Mouse (Mus musculus): ENCODE measurements around the gene Plekhg5. TPM values are rescaled to one million over a fixed set of nuclear protein-coding genes. Genes with fewer than 3 reads are reported as not detected.

Gene Plekhg5
- polyA plus RNA-seq, 1 experiment, result 11.8 TPM

- no peaks in the 10 kb centered on the region for H3K27me3 ChIP-seq (ENCODE audit: control insufficient read depth, insufficient read depth, low read length)
- no peak overlapping the region for H3K4me3 ChIP-seq (replicated peaks; ENCODE audit: insufficient read depth, low read depth, low read length)
- H3K27ac ChIP-seq (ENCODE audit: insufficient read depth, low read length), result no peak overlapping the region
- WGBS, result 80% methylated on average over 6 of the region's 6 CpGs
- no peak for TF ChIP-seq POLR2A (IDR thresholded peaks at IDR 0.05; ENCODE audit: borderline replicate concordance, insufficient read depth, low read length)
- TF ChIP-seq CTCF (IDR thresholded peaks at IDR 0.05; ENCODE audit: borderline replicate concordance, insufficient read depth, low read depth, low read length), result no peak
- peaks cover 3% of the 10 kb centered on the region; the same call in 1 of the 2 replicates for H3K4me1 ChIP-seq (ENCODE audit: control insufficient read depth, insufficient read depth, low read length)
- no peak for DNase-seq
Measured at GRCm38 (mm10) chr4:152044609-152045008, 27.7 kb upstream of the Plekhg5 start.

GRCm38 (mm10) chr4:152062390-152063110 lies 9.7 kb upstream of the Plekhg5 start:
- DNase-seq, result no peak
- Histone ChIP-seq H3K4me3 (replicated peaks; ENCODE audit: insufficient read depth, low read depth, low read length) (no peak overlapping the region), H3K4me1 (ENCODE audit: control insufficient read depth, insufficient read depth, low read length) (no peaks in the 10 kb centered on the region), H3K27me3 (ENCODE audit: control insufficient read depth, insufficient read depth, low read length) (no peaks in the 10 kb centered on the region), H3K27ac (ENCODE audit: insufficient read depth, low read length) (no peak overlapping the region)
- TF ChIP-seq POLR2A (IDR thresholded peaks at IDR 0.05; ENCODE audit: borderline replicate concordance, insufficient read depth, low read length) (no peak), CTCF (IDR thresholded peaks at IDR 0.05; ENCODE audit: borderline replicate concordance, insufficient read depth, low read depth, low read length) (no peak)
- WGBS, result 63% methylated on average over 9 of the region's 9 CpGs

- DNase-seq, result no peak
- H3K4me1 ChIP-seq (ENCODE audit: control insufficient read depth, insufficient read depth, low read length), result no peaks in the 10 kb centered on the region
- H3K27me3 ChIP-seq (ENCODE audit: control insufficient read depth, insufficient read depth, low read length), result no peaks in the 10 kb centered on the region
- TF ChIP-seq POLR2A (IDR thresholded peaks at IDR 0.05; ENCODE audit: borderline replicate concordance, insufficient read depth, low read length), result no peak
- no peak for TF ChIP-seq CTCF (IDR thresholded peaks at IDR 0.05; ENCODE audit: borderline replicate concordance, insufficient read depth, low read depth, low read length)
- no peak overlapping the region for H3K4me3 ChIP-seq (replicated peaks; ENCODE audit: insufficient read depth, low read depth, low read length)
- no peak overlapping the region for H3K27ac ChIP-seq (ENCODE audit: insufficient read depth, low read length)
Measured at GRCm38 (mm10) chr4:152067280-152067679, 5.0 kb upstream of the Plekhg5 start.

GRCm38 (mm10) chr4:152068166-152068724 lies 4.1 kb upstream of the Plekhg5 start:
- Histone ChIP-seq H3K27ac (ENCODE audit: insufficient read depth, low read length) (no peak overlapping the region), H3K27me3 (ENCODE audit: control insufficient read depth, insufficient read depth, low read length) (no peaks in the 10 kb centered on the region), H3K4me1 (ENCODE audit: control insufficient read depth, insufficient read depth, low read length) (no peaks in the 10 kb centered on the region), H3K4me3 (replicated peaks; ENCODE audit: insufficient read depth, low read depth, low read length) (no peak overlapping the region)
- no peak for DNase-seq
- 39% methylated on average over 6 of the region's 6 CpGs for WGBS
- no peak for TF ChIP-seq POLR2A (IDR thresholded peaks at IDR 0.05; ENCODE audit: borderline replicate concordance, insufficient read depth, low read length)
- no peak for TF ChIP-seq CTCF (IDR thresholded peaks at IDR 0.05; ENCODE audit: borderline replicate concordance, insufficient read depth, low read depth, low read length)

GRCm38 (mm10) chr4:152069245-152069644 lies 3.1 kb upstream of the Plekhg5 start:
- no peaks in the 10 kb centered on the region for H3K4me1 ChIP-seq (ENCODE audit: control insufficient read depth, insufficient read depth, low read length)
- no peak overlapping the region for H3K27ac ChIP-seq (ENCODE audit: insufficient read depth, low read length)
- H3K4me3 ChIP-seq (replicated peaks; ENCODE audit: insufficient read depth, low read depth, low read length), result no peak overlapping the region
- WGBS, result 72% methylated on average over 3 of the region's 3 CpGs
- TF ChIP-seq CTCF (IDR thresholded peaks at IDR 0.05; ENCODE audit: borderline replicate concordance, insufficient read depth, low read depth, low read length) (no peak), POLR2A (IDR thresholded peaks at IDR 0.05; ENCODE audit: borderline replicate concordance, insufficient read depth, low read length) (no peak)
- DNase-seq, result no peak
- no peaks in the 10 kb centered on the region for H3K27me3 ChIP-seq (ENCODE audit: control insufficient read depth, insufficient read depth, low read length)

GRCm38 (mm10) chr4:152070494-152071396 lies 1.6 kb upstream of the Plekhg5 start:
- H3K27me3 ChIP-seq (ENCODE audit: control insufficient read depth, insufficient read depth, low read length), result no peaks in the 10 kb centered on the region
- no peak for DNase-seq
- H3K4me3 ChIP-seq (replicated peaks; ENCODE audit: insufficient read depth, low read depth, low read length), result no peak overlapping the region
- TF ChIP-seq POLR2A (IDR thresholded peaks at IDR 0.05; ENCODE audit: borderline replicate concordance, insufficient read depth, low read length), result no peak
- no peak overlapping the region for H3K27ac ChIP-seq (ENCODE audit: insufficient read depth, low read length)
- H3K4me1 ChIP-seq (ENCODE audit: control insufficient read depth, insufficient read depth, low read length), result no peaks in the 10 kb centered on the region
- WGBS, result 47% methylated on average over 11 of the region's 11 CpGs

GRCm38 (mm10) chr4:152072655-152073054 lies 357 bp downstream of the Plekhg5 start:
- no peak overlapping the region for H3K4me3 ChIP-seq (replicated peaks; ENCODE audit: insufficient read depth, low read depth, low read length)
- DNase-seq, result no peak
- H3K27me3 ChIP-seq (ENCODE audit: control insufficient read depth, insufficient read depth, low read length), result no peaks in the 10 kb centered on the region
- WGBS, result 8% methylated on average over 10 of the region's 10 CpGs
- no peak overlapping the region for H3K27ac ChIP-seq (ENCODE audit: insufficient read depth, low read length)
- no peaks in the 10 kb centered on the region for H3K4me1 ChIP-seq (ENCODE audit: control insufficient read depth, insufficient read depth, low read length)
- TF ChIP-seq POLR2A (IDR thresholded peaks at IDR 0.05; ENCODE audit: borderline replicate concordance, insufficient read depth, low read length), result no peak
- TF ChIP-seq CTCF (IDR thresholded peaks at IDR 0.05; ENCODE audit: borderline replicate concordance, insufficient read depth, low read depth, low read length), result no peak

All from cerebellum, adult 2 months (tissue).